Mouse (Mus musculus) bone marrow macrophage, adult 2 months (primary cell): ENCODE data around the gene Zfp85.

Experiments
- CTCF ChIP-seq: IDR thresholded peaks from 2 replicates; pipeline ENCODE4 v1.5.1; 2012; ENCODE audit warnings: low read depth, mild to moderate bottlenecking, low read length, moderate library complexity
- POLR2A ChIP-seq: IDR thresholded peaks from 2 replicates; pipeline ENCODE4 v1.6.1; 2012; ENCODE audit warnings: mild to moderate bottlenecking, low read depth, low read length, borderline replicate concordance

DNA sequence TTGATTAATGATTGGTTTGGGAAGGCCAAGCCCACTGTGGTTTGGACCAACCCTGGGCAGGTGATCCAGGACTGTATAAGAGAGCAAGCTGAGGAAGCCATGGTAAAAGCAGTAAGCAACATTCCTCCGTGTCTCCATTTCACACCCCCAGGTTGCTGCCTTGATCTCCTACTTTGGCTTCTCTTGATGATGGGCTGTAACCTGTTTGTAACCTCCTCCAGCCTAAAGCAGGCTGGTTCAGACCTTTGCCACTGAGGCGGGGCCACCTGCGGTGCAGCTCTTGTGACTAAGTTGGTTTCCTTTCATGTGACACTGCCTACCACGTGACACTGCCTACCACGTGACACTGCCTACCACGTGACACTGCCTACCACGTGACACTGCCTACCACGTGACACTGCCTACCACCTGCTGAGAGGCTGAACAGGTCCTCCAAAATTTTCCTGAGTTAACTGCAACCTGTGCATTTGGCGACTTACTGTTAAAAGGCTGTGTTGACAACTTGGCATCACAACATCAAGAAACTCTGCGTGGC lies 37.0 kb upstream of the Zfp85 start:
- TF ChIP-seq POLR2A (no peak), CTCF (no peak)
